Mouse (Mus musculus) spleen, postnatal 10 days (tissue): ENCODE measurements at regions not wholly inside any gene's neighbourhood (a gene's known extent, or its start where the extent isn't known, plus 50 kb on each side); places are given as distances from the start of the nearest gene placed in this dataset.
A peak's percentile ranks its signal among the peaks of the same experiment; 100 is the strongest.

Experiments
- DNase-seq, 2 experiments: peaks; one replicate each; pipeline ENCODE4 v3.0.0; 2021 to 2022; ENCODE audit warnings: low spot score in 2 of 2

- DNase-seq, result no peak
Measured at GRCm38 (mm10) chr1:23602710-23603291, 158.8 kb upstream of the B3gat2 start.

- no peak for DNase-seq
Measured at GRCm38 (mm10) chr1:23629366-23629765, 132.2 kb upstream of the B3gat2 start.

- DNase-seq, result no peak
Measured at GRCm38 (mm10) chr1:23645093-23645492, 116.5 kb upstream of the B3gat2 start.

GRCm38 (mm10) chr1:23648875-23649506, 112.6 kb upstream of the B3gat2 start:
- no peak for DNase-seq

GRCm38 (mm10) chr1:23649886-23650285, 111.7 kb upstream of the B3gat2 start:
- DNase-seq, result no peak

- DNase-seq, result no peak
Measured at GRCm38 (mm10) chr1:23653628-23654027, 107.9 kb upstream of the B3gat2 start.

- no peak for DNase-seq
Measured at GRCm38 (mm10) chr1:23655768-23656167, 105.8 kb upstream of the B3gat2 start.

- DNase-seq, result no peak
Measured at GRCm38 (mm10) chr1:23656302-23656701, 105.3 kb upstream of the B3gat2 start.

GRCm38 (mm10) chr1:23656718-23657117, 104.8 kb upstream of the B3gat2 start:
- DNase-seq, result no peak

- no peak for DNase-seq
Measured at GRCm38 (mm10) chr1:23670514-23670913, 91.0 kb upstream of the B3gat2 start.

- DNase-seq, result no peak
Measured at GRCm38 (mm10) chr1:23674357-23674756, 87.2 kb upstream of the B3gat2 start.

- DNase-seq, result no peak
Measured at GRCm38 (mm10) chr1:23676301-23676700, 85.3 kb upstream of the B3gat2 start.

- no peak for DNase-seq
Measured at GRCm38 (mm10) chr1:23689398-23689797, 72.2 kb upstream of the B3gat2 start.

- peak in 1 of 2 experiments; percentile 50 for DNase-seq
Measured at GRCm38 (mm10) chr1:23705489-23705888, 56.1 kb upstream of the B3gat2 start.

- no peak for DNase-seq
Measured at GRCm38 (mm10) chr1:23706450-23706849, 55.1 kb upstream of the B3gat2 start.
